Mouse (Mus musculus) cerebellum, adult 2 months (tissue): Measurements from ENCODE around the gene Nckap5l. TPM values are rescaled to one million over a fixed set of nuclear protein-coding genes. Genes with fewer than 3 reads are reported as not detected.

ENCODE experiments used
- DNase-seq, 2 experiments: peaks; one replicate each; pipeline ENCODE4 v3.0.0; 2021
- H3K27ac ChIP-seq: fragments of 200-500 bp; 2 replicates; pipeline ENCODE4 v1.5.1; 2012; ENCODE audit warnings: low read length, control low read depth, inconsistent platforms; ENCODE audit not compliant: insufficient read depth
- H3K27me3 ChIP-seq: fragments of 200-500 bp; 2 replicates; pipeline ENCODE4 v1.6.1; 2012; ENCODE audit warnings: inconsistent platforms, mild to moderate bottlenecking, low read length, moderate library complexity; ENCODE audit not compliant: control insufficient read depth, insufficient read depth
- H3K4me1 ChIP-seq: fragments of 200-500 bp; 2 replicates; pipeline ENCODE4 v1.6.1; 2011; ENCODE audit warnings: low read length; ENCODE audit not compliant: control insufficient read depth, insufficient read depth
- H3K4me3 ChIP-seq: fragments of 200-500 bp; replicated peaks from 2 replicates; pipeline ENCODE3; 2011; ENCODE audit warnings: mild to moderate bottlenecking, low read depth, low read length, control low read depth; ENCODE audit not compliant: insufficient read depth
- CTCF ChIP-seq: fragments of 200-500 bp; IDR thresholded peaks from 2 replicates; pipeline ENCODE4 v1.5.1; 2011; ENCODE audit warnings: low read depth, mild to moderate bottlenecking, control low read depth, low read length, moderate library complexity, borderline replicate concordance; ENCODE audit not compliant: insufficient read depth
- POLR2A ChIP-seq: fragments of 200-500 bp; IDR thresholded peaks from 2 replicates; pipeline ENCODE4 v1.6.1; 2011; ENCODE audit warnings: low read length, control low read depth, borderline replicate concordance; ENCODE audit not compliant: insufficient read depth
- WGBS: fragments of 180-500 bp; shearing (Covaris S2); methylation state at CpG from one replicate; pipeline ENCODE4 v1.1.7; 2018; 5-methylcytosine and 5-hydroxymethylcytosine counted together
- polyA plus RNA-seq: library from polyadenylated mRNA; depleted of rRNA; stranded (reverse); fragments of >200 nt; gene quantifications from 2 replicates; pipeline ENCODE4 v1.2.3, GENCODE M21; 2012

The Nckap5l gene
- polyA plus RNA-seq, 1 experiment: 12.3 TPM

DNA sequence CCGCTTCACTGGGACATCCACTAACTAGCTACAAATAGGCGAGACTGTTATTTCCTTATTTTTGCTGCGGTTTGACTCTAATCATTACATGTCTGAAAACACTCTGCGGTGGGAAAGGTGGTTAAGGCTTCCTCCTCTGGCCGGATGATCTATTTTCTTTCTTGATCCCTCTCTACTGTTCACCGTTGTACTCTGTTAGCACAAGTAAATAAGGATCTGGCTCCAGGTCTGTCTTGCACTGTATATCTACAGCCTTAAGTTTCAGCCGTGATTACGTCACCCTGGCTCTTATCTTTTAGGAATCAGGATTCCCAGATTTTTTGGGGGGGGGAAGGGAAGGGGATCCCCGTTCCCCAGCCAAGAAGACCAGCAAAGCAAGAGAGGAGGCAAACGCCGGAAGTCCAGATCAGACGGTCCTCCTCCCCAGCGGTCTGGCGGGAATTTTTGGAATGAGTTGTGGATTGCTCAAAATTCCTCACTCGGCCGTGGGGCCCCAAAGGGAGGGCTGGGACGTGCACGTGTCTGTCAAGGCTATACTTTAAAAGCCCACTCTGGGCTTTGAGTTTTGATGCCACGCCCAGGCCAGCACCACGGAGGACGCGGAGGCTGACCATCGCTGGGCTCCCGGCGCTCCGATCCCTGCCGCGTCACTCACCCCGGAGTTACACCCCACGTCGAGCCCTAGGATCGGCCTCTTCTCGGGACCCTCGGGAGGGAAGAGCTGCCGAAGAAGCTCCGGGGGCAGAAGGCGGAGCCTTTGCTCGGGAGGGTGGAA is 16.4 kb upstream of the Nckap5l start:
- no peak for TF ChIP-seq CTCF
- TF ChIP-seq POLR2A: no peak
- Histone ChIP-seq H3K4me3 (peak overlapping the region; percentile 91), H3K27me3 (no peaks in the 10 kb centered on the region), H3K27ac (peak overlapping the region; percentile 61), H3K4me1 (peaks cover 2% of the 10 kb centered on the region; the same call in 1 of the 2 replicates)
- peak in 1 of 2 experiments; percentile 52 for DNase-seq
- 5% methylated on average over 38 of the region's 38 CpGs for WGBS

DNA sequence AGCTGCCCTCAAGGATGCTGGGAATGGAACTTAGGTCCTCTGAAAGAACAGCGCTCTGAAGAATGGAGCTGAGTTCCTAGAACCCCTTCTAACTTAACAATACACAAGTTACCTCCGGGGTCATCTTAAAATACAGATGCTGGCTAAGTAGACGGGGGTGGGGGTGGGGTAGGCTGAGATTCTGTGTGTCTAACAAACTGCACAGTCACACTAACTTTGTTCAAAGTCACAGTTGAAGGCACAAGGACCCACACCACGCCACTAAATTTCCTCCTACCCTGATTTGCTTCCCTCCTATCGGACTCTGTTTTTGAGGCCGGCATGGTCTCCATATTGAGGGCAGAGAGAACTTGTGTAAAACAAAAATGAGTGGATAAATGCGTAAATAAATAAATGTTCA is 15.4 kb upstream of the Nckap5l start:
- 89% methylated on average over 7 of the region's 7 CpGs for WGBS

DNA sequence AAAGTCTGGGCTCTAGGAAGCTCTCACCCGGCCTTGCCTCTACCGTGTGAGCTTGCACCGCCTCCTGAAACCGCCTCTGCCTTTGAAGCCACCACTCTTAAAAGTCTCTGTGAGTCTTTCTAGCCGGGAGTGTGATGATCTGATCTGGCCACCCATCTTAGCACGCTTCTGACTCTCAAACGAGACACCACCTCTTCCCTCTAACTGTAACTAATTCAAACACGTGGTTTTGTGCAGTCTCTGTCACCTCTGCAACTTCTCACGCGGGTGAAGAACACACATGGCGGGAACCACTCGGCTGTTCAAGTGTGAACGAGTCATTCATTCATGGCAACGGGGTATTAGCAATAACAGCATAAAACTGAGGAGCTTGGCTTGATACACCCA is 14.1 kb upstream of the Nckap5l start:
- Histone ChIP-seq H3K27me3 (no peaks in the 10 kb centered on the region), H3K4me3 (no peak overlapping the region), H3K27ac (no peak overlapping the region), H3K4me1 (peaks cover 2% of the 10 kb centered on the region; the same call in 1 of the 2 replicates)
- 72% methylated on average over 14 of the region's 14 CpGs for WGBS
- no peak for TF ChIP-seq CTCF
- no peak for TF ChIP-seq POLR2A
- DNase-seq: no peak

More for the DNA sequence above, 15.4 kb upstream of the Nckap5l start:
- no peak for DNase-seq
- Histone ChIP-seq H3K27ac (no peak overlapping the region), H3K4me1 (peaks cover 2% of the 10 kb centered on the region; the same call in 1 of the 2 replicates), H3K27me3 (no peaks in the 10 kb centered on the region), H3K4me3 (no peak overlapping the region)
- TF ChIP-seq POLR2A (no peak), CTCF (no peak)

DNA sequence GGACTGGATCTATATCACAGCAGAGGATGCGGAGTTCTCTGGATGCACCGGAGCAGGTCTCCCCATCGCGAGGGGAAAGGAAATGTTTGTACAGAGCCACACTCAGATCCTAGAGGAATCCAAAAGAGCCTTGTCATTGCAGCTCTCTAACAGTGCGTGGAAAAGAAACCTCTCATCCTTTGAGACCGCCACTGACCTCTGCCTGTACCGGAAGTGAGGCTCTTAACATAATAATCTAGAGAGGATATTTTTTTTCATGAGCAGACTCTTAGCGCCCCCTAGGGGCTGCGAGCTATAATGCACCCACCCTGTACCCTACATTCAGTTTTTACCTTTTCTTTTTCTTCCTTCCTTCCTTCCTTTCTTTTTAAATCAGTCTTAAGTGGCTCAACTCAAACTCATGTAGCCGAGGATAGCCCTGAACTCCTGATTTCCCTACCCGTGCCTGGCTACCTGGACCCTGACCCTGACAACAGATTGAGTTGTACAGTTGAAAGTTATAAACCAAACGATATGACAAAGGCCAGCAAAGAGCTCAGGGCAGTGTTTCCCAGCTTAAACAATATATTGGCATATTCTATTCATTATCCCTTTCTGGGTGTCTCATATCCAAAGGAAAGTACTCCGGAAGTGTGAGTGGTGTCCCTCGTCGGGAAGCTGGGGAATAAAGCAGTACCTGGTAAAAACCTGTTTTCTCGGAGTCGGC is 13.6 kb upstream of the Nckap5l start:
- peak; percentile 73 to 78 for DNase-seq
- Histone ChIP-seq H3K4me3 (peak overlapping the region; percentile 72), H3K4me1 (peaks cover 2% of the 10 kb centered on the region; the same call in 1 of the 2 replicates), H3K27me3 (no peaks in the 10 kb centered on the region), H3K27ac (peak overlapping the region; percentile 47)
- 42% methylated on average over 17 of the region's 17 CpGs for WGBS
- TF ChIP-seq CTCF (peak; percentile 80), POLR2A (peak; percentile 33; the same call in 1 of the 2 replicates)

DNA sequence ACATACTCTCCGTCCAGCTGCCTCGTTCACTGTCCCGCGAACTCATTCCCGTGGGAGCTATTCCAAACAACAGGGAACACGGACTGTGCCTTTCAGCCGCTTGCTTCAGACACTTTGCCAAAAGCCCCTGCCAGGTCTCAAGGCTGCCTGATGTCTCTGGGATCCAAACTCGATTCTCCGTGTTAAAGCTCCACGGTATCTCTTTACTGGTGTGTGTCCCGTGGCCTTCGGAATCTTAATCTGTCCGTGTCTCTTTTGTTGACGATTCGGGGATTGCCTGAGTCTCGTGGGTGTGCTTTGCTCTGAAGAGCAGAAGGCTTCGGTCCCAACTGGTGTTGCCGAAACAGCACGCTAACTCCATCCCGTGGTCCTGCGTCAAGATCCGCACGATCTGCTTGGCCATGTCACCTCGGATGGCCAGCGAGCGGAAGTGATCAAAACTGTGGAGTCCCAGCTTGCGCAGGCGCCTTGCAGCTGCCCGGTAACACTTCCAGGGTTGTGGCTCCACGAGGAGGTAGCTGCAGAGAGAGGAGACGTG is 12.7 kb upstream of the Nckap5l start:
- no peak for TF ChIP-seq CTCF
- TF ChIP-seq POLR2A: peak; percentile 72
- peak; percentile 82 to 83 for DNase-seq
- 11% methylated on average over 31 of the region's 31 CpGs for WGBS
- H3K4me1 ChIP-seq: peaks cover 2% of the 10 kb centered on the region; the same call in 1 of the 2 replicates
- peak overlapping the region; percentile 47 for H3K27ac ChIP-seq
- peak overlapping the region; percentile 72 for H3K4me3 ChIP-seq
- no peaks in the 10 kb centered on the region for H3K27me3 ChIP-seq

DNA sequence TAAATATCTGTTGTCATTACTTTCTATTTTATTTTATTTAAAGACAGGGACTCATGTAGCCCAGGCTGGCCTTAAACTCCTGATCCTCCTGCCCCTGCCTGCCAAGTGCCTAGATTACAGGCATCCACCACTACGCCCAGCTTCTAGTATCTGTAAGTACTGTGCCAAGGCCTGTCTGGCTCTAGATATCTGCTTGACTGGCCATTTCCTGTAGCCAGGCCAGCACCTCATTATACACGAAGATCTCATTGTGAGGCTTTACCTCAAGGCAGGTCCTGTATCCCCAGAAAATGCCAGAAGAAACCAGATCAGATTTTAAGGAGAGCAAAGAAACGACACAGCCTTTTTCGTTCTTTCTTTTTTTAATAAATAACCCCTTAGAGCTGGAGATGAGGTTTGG is 12.2 kb upstream of the Nckap5l start:
- Histone ChIP-seq H3K27ac (no peak overlapping the region), H3K4me3 (peak overlapping the region; percentile 72), H3K27me3 (no peaks in the 10 kb centered on the region), H3K4me1 (peaks cover 2% of the 10 kb centered on the region; the same call in 1 of the 2 replicates)
- 39% methylated on average over 4 of the region's 4 CpGs for WGBS
- TF ChIP-seq POLR2A (no peak), CTCF (no peak)
- DNase-seq: peak in 1 of 2 experiments; percentile 25

DNA sequence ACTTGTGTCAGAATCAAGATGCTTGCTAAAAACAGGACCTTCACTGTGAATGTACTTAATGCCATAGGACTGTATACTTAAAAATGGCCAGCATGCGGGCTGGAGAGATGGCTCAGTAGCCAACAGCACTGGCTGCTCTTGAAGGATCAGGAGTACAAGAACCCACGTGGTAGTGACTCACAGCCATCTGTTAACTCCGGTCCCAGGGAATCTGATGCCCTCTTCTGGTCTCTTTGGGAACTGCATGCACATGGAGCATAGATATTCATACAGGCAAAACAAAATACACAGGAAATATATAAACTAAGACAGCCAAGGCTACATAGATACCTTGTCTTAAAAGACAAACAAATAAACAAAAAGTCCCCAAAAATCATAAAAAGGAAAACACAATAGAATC is 11.5 kb upstream of the Nckap5l start:
- H3K4me3 ChIP-seq: no peak overlapping the region
- no peak overlapping the region for H3K27ac ChIP-seq
- H3K4me1 ChIP-seq: peaks cover 2% of the 10 kb centered on the region; the same call in 1 of the 2 replicates
- DNase-seq: peak; percentile 71 to 78
- 7% methylated on average over 3 of the region's 3 CpGs for WGBS
- H3K27me3 ChIP-seq: no peaks in the 10 kb centered on the region
- peak; percentile 67 for TF ChIP-seq CTCF
- TF ChIP-seq POLR2A: no peak

DNA sequence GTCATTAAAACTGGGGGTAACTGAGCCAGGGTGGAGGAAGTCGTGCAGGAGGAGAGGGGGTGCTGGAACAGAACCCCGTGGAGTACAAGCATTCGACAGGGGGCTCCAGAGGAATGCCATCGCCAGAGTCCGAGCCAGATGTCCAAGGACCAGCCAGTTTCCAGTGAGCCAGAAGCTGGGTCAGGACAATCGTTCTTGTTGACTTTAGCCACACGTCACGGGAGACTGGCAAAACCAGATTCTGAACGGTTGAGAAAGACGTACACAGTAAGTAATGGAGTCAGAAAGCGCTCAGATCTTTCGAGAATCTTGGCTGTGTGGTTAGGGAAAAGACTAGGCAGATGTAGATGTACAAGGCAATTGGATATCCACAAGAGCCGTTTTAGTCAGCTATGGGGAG is 5.6 kb upstream of the Nckap5l start:
- Histone ChIP-seq H3K4me1 (peaks cover 4% of the 10 kb centered on the region; the same call in 1 of the 2 replicates), H3K27me3 (no peaks in the 10 kb centered on the region), H3K4me3 (no peak overlapping the region), H3K27ac (no peak overlapping the region)
- 62% methylated on average over 13 of the region's 13 CpGs for WGBS
- DNase-seq: no peak
- TF ChIP-seq CTCF: no peak
- no peak for TF ChIP-seq POLR2A
